Mouse (Mus musculus): ENCODE data around the gene 4930404N11Rik. TPM values are rescaled to one million over a fixed set of nuclear protein-coding genes. Genes with fewer than 3 reads are reported as not detected.

Gene 4930404N11Rik
- polyA plus RNA-seq, 2 experiments = 0.37 to 0.43 TPM

GRCm38 (mm10) chr10:81401205-81401520 lies 35.5 kb upstream of the 4930404N11Rik start:
- Histone ChIP-seq H3K4me2 (replicated peaks; ENCODE audit: low read depth, low read length, severe bottlenecking) (no peak overlapping the region), H3K9me3 (ENCODE audit: control insufficient read depth, low read length) (no peaks in the 10 kb centered on the region), H3K27me3 (ENCODE audit: control insufficient read depth, insufficient read depth, low read length) (no peaks in the 10 kb centered on the region), H3K4me1 (ENCODE audit: control insufficient read depth, insufficient read depth, low read length) (peaks cover 33% of the 10 kb centered on the region), H3K27ac (replicated peaks; ENCODE audit: low read depth, low read length) (peak overlapping the region; percentile 77), H3K36me3 (ENCODE audit: control insufficient read depth, insufficient read depth, low read length) (peaks cover 73% of the 10 kb centered on the region), H3K9ac (ENCODE audit: low read depth, low read length, severe bottlenecking) (no peak overlapping the region), H3K4me3 (replicated peaks; ENCODE audit: low read length) (no peak overlapping the region)
- DNase-seq (ENCODE audit: low spot score) = no peak
- 21% methylated on average over 10 of the region's 10 CpGs for WGBS
- no peak for ATAC-seq (ENCODE audit: low FRiP score, low read depth)
- no peak for TF ChIP-seq POLR2A (IDR thresholded peaks at IDR 0.05; ENCODE audit: borderline replicate concordance, extremely low read depth, insufficient read depth, insufficient read length)

GRCm38 (mm10) chr10:81400371-81401204 lies 35.0 kb upstream of the 4930404N11Rik start:
- Histone ChIP-seq H3K4me1 (ENCODE audit: control insufficient read depth, insufficient read depth, low read length) (peaks cover 33% of the 10 kb centered on the region), H3K4me3 (replicated peaks; ENCODE audit: low read length) (no peak overlapping the region), H3K36me3 (ENCODE audit: control insufficient read depth, insufficient read depth, low read length) (peaks cover 67% of the 10 kb centered on the region), H3K27ac (replicated peaks; ENCODE audit: low read depth, low read length) (no peak overlapping the region), H3K9ac (ENCODE audit: low read depth, low read length, severe bottlenecking) (no peak overlapping the region), H3K4me2 (replicated peaks; ENCODE audit: low read depth, low read length, severe bottlenecking) (no peak overlapping the region), H3K27me3 (ENCODE audit: control insufficient read depth, insufficient read depth, low read length) (no peaks in the 10 kb centered on the region), H3K9me3 (ENCODE audit: control insufficient read depth, low read length) (no peaks in the 10 kb centered on the region)
- TF ChIP-seq POLR2A (IDR thresholded peaks at IDR 0.05; ENCODE audit: borderline replicate concordance, extremely low read depth, insufficient read depth, insufficient read length) = no peak
- DNase-seq (ENCODE audit: low spot score) (no peak), ATAC-seq (ENCODE audit: low FRiP score, low read depth) (no peak)
- 58% methylated on average over 22 of the region's 22 CpGs for WGBS

DNA sequence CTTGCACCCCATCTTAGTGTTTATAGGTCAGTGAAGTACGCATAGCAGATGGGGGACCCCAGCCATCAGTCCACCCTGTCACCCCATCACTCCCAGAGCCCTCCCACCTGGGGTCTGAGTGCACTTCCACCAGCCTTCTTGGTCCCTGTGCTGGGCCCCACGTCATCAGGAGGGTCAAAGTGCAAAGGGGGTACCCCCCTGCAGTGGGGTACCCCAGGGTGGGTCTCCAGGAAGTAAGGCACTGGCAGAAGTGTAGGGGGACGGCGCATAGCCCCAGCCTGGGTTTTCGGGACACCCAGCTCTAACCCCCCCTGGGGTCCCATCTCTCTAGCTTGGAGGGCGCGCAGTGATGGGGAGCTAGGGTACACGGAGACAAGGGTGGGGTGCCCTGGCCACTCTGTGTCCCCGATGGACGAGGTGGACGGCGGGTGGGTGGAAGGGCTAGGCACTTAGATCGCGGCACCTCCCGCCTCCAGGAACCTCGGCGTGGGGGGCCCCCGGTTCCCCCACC lies 34.2 kb upstream of the 4930404N11Rik start:
- no peak overlapping the region for H3K4me2 ChIP-seq (replicated peaks; ENCODE audit: low read depth, low read length, severe bottlenecking)
- H3K36me3 ChIP-seq (ENCODE audit: control insufficient read depth, insufficient read depth, low read length) = peaks cover 60% of the 10 kb centered on the region
- no peak for TF ChIP-seq POLR2A (IDR thresholded peaks at IDR 0.05; ENCODE audit: borderline replicate concordance, extremely low read depth, insufficient read depth, insufficient read length)

DNA sequence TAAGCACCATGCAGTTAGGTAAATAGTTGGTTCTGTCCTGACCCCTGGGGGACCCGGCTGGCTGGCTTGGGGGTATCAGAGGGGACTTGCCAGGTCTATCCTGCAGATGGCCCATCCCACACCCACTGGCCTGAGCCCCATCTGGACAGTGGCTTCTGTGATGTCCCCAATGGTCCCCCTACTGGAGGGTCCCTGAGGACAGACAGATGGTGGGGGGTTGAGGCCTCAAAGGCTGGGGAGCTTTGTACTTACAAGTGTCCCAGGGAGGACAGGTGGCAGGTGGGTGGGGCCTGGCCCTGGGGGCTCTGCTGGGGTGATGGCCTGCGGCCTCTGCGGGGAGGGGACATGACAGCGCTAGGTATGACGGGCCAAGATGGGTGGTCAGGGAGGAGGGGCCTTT lies 33.7 kb upstream of the 4930404N11Rik start:
- WGBS = 60% methylated on average over 2 of the region's 5 CpGs
- no peak for TF ChIP-seq POLR2A (IDR thresholded peaks at IDR 0.05; ENCODE audit: borderline replicate concordance, extremely low read depth, insufficient read depth, insufficient read length)
- ATAC-seq (ENCODE audit: low FRiP score, low read depth) (no peak), DNase-seq (ENCODE audit: low spot score) (no peak)
- Histone ChIP-seq H3K9me3 (ENCODE audit: control insufficient read depth, low read length) (no peaks in the 10 kb centered on the region), H3K27me3 (ENCODE audit: control insufficient read depth, insufficient read depth, low read length) (no peaks in the 10 kb centered on the region), H3K9ac (ENCODE audit: low read depth, low read length, severe bottlenecking) (no peak overlapping the region), H3K4me2 (replicated peaks; ENCODE audit: low read depth, low read length, severe bottlenecking) (no peak overlapping the region), H3K4me3 (replicated peaks; ENCODE audit: low read length) (no peak overlapping the region), H3K4me1 (ENCODE audit: control insufficient read depth, insufficient read depth, low read length) (peaks cover 30% of the 10 kb centered on the region), H3K27ac (replicated peaks; ENCODE audit: low read depth, low read length) (no peak overlapping the region), H3K36me3 (ENCODE audit: control insufficient read depth, insufficient read depth, low read length) (peaks cover 55% of the 10 kb centered on the region)

More for the DNA sequence above, 34.2 kb upstream of the 4930404N11Rik start:
- no peak overlapping the region for H3K4me3 ChIP-seq (replicated peaks; ENCODE audit: low read length)
- no peaks in the 10 kb centered on the region for H3K9me3 ChIP-seq (ENCODE audit: control insufficient read depth, low read length)
- WGBS = 81% methylated on average over 18 of the region's 18 CpGs
- peaks cover 33% of the 10 kb centered on the region for H3K4me1 ChIP-seq (ENCODE audit: control insufficient read depth, insufficient read depth, low read length)
- H3K27ac ChIP-seq (replicated peaks; ENCODE audit: low read depth, low read length) = no peak overlapping the region
- DNase-seq (ENCODE audit: low spot score) = no peak
- no peak overlapping the region for H3K9ac ChIP-seq (ENCODE audit: low read depth, low read length, severe bottlenecking)
- H3K27me3 ChIP-seq (ENCODE audit: control insufficient read depth, insufficient read depth, low read length) = no peaks in the 10 kb centered on the region
- ATAC-seq (ENCODE audit: low FRiP score, low read depth) = no peak

DNA sequence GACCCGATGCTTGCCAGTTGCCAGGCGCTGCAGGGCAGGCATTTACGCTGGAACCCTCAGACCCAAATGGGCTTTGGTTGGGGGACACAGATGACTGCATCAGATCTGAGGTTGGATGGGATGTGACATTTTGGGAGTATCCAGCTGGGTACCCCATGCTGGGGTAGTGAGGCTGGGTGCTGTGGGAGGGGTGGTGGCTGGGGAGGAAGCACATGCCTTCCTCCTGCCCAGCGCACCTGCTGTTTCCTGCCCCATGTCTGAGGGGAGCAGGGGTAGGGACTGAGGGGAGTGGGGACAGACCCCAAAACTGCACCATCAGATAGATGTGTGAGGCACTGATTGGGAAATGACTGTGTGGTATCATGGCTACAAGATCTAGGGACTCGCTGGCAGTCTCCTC lies 31.1 kb upstream of the 4930404N11Rik start:
- 79% methylated on average over 5 of the region's 5 CpGs for WGBS
- Histone ChIP-seq H3K9ac (ENCODE audit: low read depth, low read length, severe bottlenecking) (no peak overlapping the region), H3K4me2 (replicated peaks; ENCODE audit: low read depth, low read length, severe bottlenecking) (no peak overlapping the region), H3K36me3 (ENCODE audit: control insufficient read depth, insufficient read depth, low read length) (peaks cover 38% of the 10 kb centered on the region), H3K4me3 (replicated peaks; ENCODE audit: low read length) (no peak overlapping the region), H3K27me3 (ENCODE audit: control insufficient read depth, insufficient read depth, low read length) (no peaks in the 10 kb centered on the region), H3K9me3 (ENCODE audit: control insufficient read depth, low read length) (no peaks in the 10 kb centered on the region), H3K4me1 (ENCODE audit: control insufficient read depth, insufficient read depth, low read length) (peaks cover 24% of the 10 kb centered on the region), H3K27ac (replicated peaks; ENCODE audit: low read depth, low read length) (no peak overlapping the region)
- no peak for DNase-seq (ENCODE audit: low spot score)
- ATAC-seq (ENCODE audit: low FRiP score, low read depth) = no peak
- TF ChIP-seq POLR2A (IDR thresholded peaks at IDR 0.05; ENCODE audit: borderline replicate concordance, extremely low read depth, insufficient read depth, insufficient read length) = no peak

Data from limb, embryonic 14.5 days (tissue).